13 mouse cellular contexts compared by ENCODE assay signal in the genomic region with DNA sequence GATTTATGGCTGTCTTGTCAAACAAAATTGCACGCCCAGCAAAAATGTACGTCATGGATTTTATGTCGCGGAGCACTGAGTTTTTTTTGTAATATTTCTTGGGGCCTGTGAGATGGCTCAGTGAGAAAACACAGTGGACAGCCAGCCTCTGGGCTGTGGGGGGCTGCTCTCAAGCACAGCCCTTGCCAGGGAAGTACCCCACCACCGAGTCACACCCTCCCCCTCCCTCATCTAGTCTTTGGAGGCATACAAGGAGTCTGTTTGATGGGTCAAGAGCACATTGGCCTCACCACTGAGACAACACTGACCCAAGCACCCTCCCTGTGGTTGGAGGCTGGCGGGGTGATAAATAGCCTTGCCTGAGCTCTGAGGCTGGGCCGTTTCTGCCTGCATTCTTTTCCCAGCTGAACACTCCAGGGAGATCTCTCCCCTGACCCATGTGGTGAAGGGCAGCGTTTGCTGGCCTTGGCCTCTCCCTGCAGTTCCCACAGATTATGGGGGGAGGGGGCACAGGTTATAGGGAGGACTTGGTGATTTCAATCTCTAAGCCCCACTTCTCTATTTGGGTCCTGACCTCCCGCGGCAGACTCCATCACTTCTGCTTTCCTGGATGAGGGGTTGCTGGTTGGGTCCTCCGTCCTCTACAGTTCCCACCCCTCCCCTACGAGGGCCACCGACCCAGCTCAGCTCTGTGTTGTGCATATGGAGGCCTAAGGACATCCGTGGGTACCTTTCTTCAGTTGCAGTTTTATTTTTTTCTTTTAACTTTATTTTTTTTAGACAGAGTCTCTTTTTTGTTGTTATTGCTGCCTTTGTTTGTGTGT. TPM values are rescaled to one million over a fixed set of nuclear protein-coding genes. Genes with fewer than 3 reads are reported as not detected.
A peak's percentile ranks its signal among the peaks of the same experiment; 100 is the strongest.
DNase-seq lines count a peak whose midpoint lies in the region; ATAC-seq lines count a peak whose summit lies in the region.
"Had no signal": no experiment of that assay in that cellular context is flagged by ENCODE, and none has a peak within 500 bp of the region (broad histone marks: within the 10 kb centered on the region; RNA-seq: fewer than 3 reads in every experiment).

No protein-coding gene starts in this region.

- H3K4me2 ChIP-seq in hindbrain, embryonic 15.5 days: no peak overlapping the region
- H3K4me2 ChIP-seq in neural tube, embryonic 14.5 days (ENCODE audit: low read depth, low read length): no peak overlapping the region
- no peak overlapping the region for H3K4me2 ChIP-seq in heart, embryonic 11.5 days
- H3K4me2 ChIP-seq in forebrain, embryonic 15.5 days (replicated peaks): no peak overlapping the region
- H3K4me2 ChIP-seq: liver, embryonic 13.5 days had no signal

- peak; percentile 4 for DNase-seq in lung, postnatal 36 days
- DNase-seq in lung, postnatal 25 days (ENCODE audit: low spot score): no peak
- DNase-seq in embryo, embryonic 9.5 days (ENCODE audit: extremely low spot score): peak; percentile 41
- DNase-seq: cerebellum, adult 8-10 months; gastrocnemius, postnatal 10 days; heart, postnatal 14 days; kidney, postnatal 36 days; liver, embryonic 13.5 days had no signal

- H3K27ac ChIP-seq in hindbrain, embryonic 15.5 days (replicated peaks): no peak overlapping the region
- H3K27ac ChIP-seq in neural tube, embryonic 14.5 days (ENCODE audit: low read depth, low read length): peak overlapping the region; percentile 4; the same call in 1 of the 2 replicates
- H3K27ac ChIP-seq in heart, embryonic 11.5 days (ENCODE audit: low read depth, low read length): no peak overlapping the region
- no peak overlapping the region for H3K27ac ChIP-seq in forebrain, embryonic 15.5 days (replicated peaks)
- H3K27ac ChIP-seq: liver, embryonic 13.5 days had no signal

- no peak overlapping the region for H3K9ac ChIP-seq in hindbrain, embryonic 15.5 days
- H3K9ac ChIP-seq in neural tube, embryonic 14.5 days (replicated peaks; ENCODE audit: low read depth, low read length): no peak overlapping the region
- no peak overlapping the region for H3K9ac ChIP-seq in heart, embryonic 11.5 days (ENCODE audit: low read depth, low read length)
- H3K9ac ChIP-seq in forebrain, embryonic 15.5 days (replicated peaks): no peak overlapping the region
- H3K9ac ChIP-seq: liver, embryonic 13.5 days had no signal

- WGBS in hindbrain, embryonic 15.5 days: 35% methylated on average over 14 of the region's 14 CpGs
- 33% methylated on average over 14 of the region's 14 CpGs for WGBS in neural tube, embryonic 14.5 days
- 54% methylated on average over 14 of the region's 14 CpGs for WGBS in heart, embryonic 11.5 days (ENCODE audit: insufficient replicate concordance)
- 76% methylated on average over 14 of the region's 14 CpGs for WGBS in forebrain, embryonic 15.5 days

- no peaks in the 10 kb centered on the region; the same call in 1 of the 2 replicates for H3K9me3 ChIP-seq in hindbrain, embryonic 15.5 days
- no peaks in the 10 kb centered on the region for H3K9me3 ChIP-seq in neural tube, embryonic 14.5 days (ENCODE audit: control insufficient read depth, low read length)
- H3K9me3 ChIP-seq in heart, embryonic 11.5 days (replicated peaks; ENCODE audit: control insufficient read depth, low read length): no peaks in the 10 kb centered on the region; the same call in 1 of the 2 replicates
- no peaks in the 10 kb centered on the region; the same call in 1 of the 2 replicates for H3K9me3 ChIP-seq in forebrain, embryonic 15.5 days

- peaks cover 22% of the 10 kb centered on the region for H3K4me1 ChIP-seq in hindbrain, embryonic 15.5 days (replicated peaks)
- H3K4me1 ChIP-seq in neural tube, embryonic 14.5 days (ENCODE audit: control insufficient read depth, insufficient read depth, low read length): peaks cover 8% of the 10 kb centered on the region; the same call in 1 of the 2 replicates
- H3K4me1 ChIP-seq in heart, embryonic 11.5 days (ENCODE audit: control insufficient read depth, insufficient read depth, low read length): peaks cover 5% of the 10 kb centered on the region; the same call in 1 of the 2 replicates
- peaks cover 14% of the 10 kb centered on the region for H3K4me1 ChIP-seq in forebrain, embryonic 15.5 days
- H3K4me1 ChIP-seq: liver, embryonic 13.5 days had no signal

- peak; percentile 39 for ATAC-seq in hindbrain, embryonic 15.5 days (ENCODE audit: low FRiP score, low read depth)
- peak; percentile 54; the same call in 1 of the 2 replicates for ATAC-seq in neural tube, embryonic 14.5 days (ENCODE audit: low read depth)
- ATAC-seq in heart, embryonic 11.5 days (replicated peaks; ENCODE audit: insufficient number of reproducible peaks, low FRiP score, low TSS enrichment): no peak; the same call in 1 of the 2 replicates
- ATAC-seq in forebrain, embryonic 15.5 days (replicated peaks): no peak
- ATAC-seq: forebrain, embryonic 14.5 days had no signal

- H3K27me3 ChIP-seq in hindbrain, embryonic 15.5 days: no peaks in the 10 kb centered on the region
- no peaks in the 10 kb centered on the region for H3K27me3 ChIP-seq in neural tube, embryonic 14.5 days (ENCODE audit: control insufficient read depth, insufficient read depth, low read length)
- H3K27me3 ChIP-seq in heart, embryonic 11.5 days (ENCODE audit: control insufficient read depth, insufficient read depth, low read length): no peaks in the 10 kb centered on the region
- no peaks in the 10 kb centered on the region for H3K27me3 ChIP-seq in forebrain, embryonic 15.5 days
- H3K27me3 ChIP-seq: liver, embryonic 13.5 days had no signal

- no peak overlapping the region for H3K4me3 ChIP-seq in hindbrain, embryonic 15.5 days
- H3K4me3 ChIP-seq in neural tube, embryonic 14.5 days (ENCODE audit: low read depth, low read length): no peak overlapping the region
- H3K4me3 ChIP-seq in heart, embryonic 11.5 days (ENCODE audit: low read depth, low read length): no peak overlapping the region
- no peak overlapping the region for H3K4me3 ChIP-seq in forebrain, embryonic 15.5 days
- H3K4me3 ChIP-seq: liver, embryonic 13.5 days had no signal

- no peaks in the 10 kb centered on the region for H3K36me3 ChIP-seq in hindbrain, embryonic 15.5 days
- H3K36me3 ChIP-seq in neural tube, embryonic 14.5 days (ENCODE audit: control insufficient read depth, insufficient read depth, low read length): no peaks in the 10 kb centered on the region
- H3K36me3 ChIP-seq in heart, embryonic 11.5 days (ENCODE audit: control insufficient read depth, insufficient read depth, low read length): no peaks in the 10 kb centered on the region
- H3K36me3 ChIP-seq in forebrain, embryonic 15.5 days: no peaks in the 10 kb centered on the region
- H3K36me3 ChIP-seq: liver, embryonic 13.5 days had no signal

RNA-seq across cellular contexts. Expression of a gene that starts 26.3 kb away (rescaled TPM):
- polyA plus RNA-seq in hindbrain, embryonic 15.5 days (2015; fragmentation: Nextera tagmentation; extraction: Ambion mirVana): 1.0 and 1.8 TPM in 2 replicates
- 0.40 and 1.1 TPM in 2 replicates for polyA plus RNA-seq in neural tube, embryonic 14.5 days (2014; fragmentation: Nextera tagmentation; extraction: Ambion mirVana)
- 0.59 and 0.60 TPM in 2 replicates for polyA plus RNA-seq in heart, embryonic 11.5 days (2014; fragmentation: Nextera tagmentation; extraction: Ambion mirVana)
- polyA plus RNA-seq in forebrain, embryonic 15.5 days (2015; fragmentation: Nextera tagmentation; extraction: Ambion mirVana): 0.75 and 1.0 TPM in 2 replicates

Comparison
In these comparisons a context has a peak if more than half of its experiments do, and no peak if none do; other contexts are left out.
1. ATAC-seq: peak in hindbrain, embryonic 15.5 days (single experiment) and neural tube, embryonic 14.5 days (single experiment); none in heart, embryonic 11.5 days (single experiment) and forebrain, embryonic 15.5 days (single experiment).